Mouse (Mus musculus) heart, embryonic 16.5 days (tissue): ENCODE measurements at regions not wholly inside any gene's neighbourhood (a gene's known extent, or its start where the extent isn't known, plus 50 kb on each side); places are given as distances from the start of the nearest gene placed in this dataset.

Source experiments
- ATAC-seq: fragments of 200-750 bp; cut with Nextera tagmentation; replicated peaks from 2 replicates; pipeline ENCODE4 v1.8.0; 2017; ENCODE audit warnings: moderate number of reproducible peaks; ENCODE audit not compliant: insufficient read depth, low FRiP score; ENCODE audit errors: extremely low read depth
- H3K27ac ChIP-seq: fragments of 300-500 bp; sonication (generic); 2 replicates; pipeline ENCODE4 v1.5.1; 2014; ENCODE audit warnings: mild to moderate bottlenecking, low read length, control low read depth, moderate library complexity
- H3K27me3 ChIP-seq: fragments of 300-500 bp; sonication (generic); 2 replicates; pipeline ENCODE4 v1.6.1; 2014; ENCODE audit warnings: low read length, mixed read lengths; ENCODE audit not compliant: control insufficient read depth, insufficient read depth
- H3K36me3 ChIP-seq: fragments of 300-500 bp; sonication (generic); 2 replicates; pipeline ENCODE4 v1.6.1; 2014; ENCODE audit not compliant: control insufficient read depth, insufficient read depth
- H3K4me1 ChIP-seq: fragments of 300-500 bp; sonication (generic); 2 replicates; pipeline ENCODE4 v1.6.1; 2014; ENCODE audit warnings: low read length, mixed read lengths; ENCODE audit not compliant: control insufficient read depth, insufficient read depth
- H3K4me2 ChIP-seq: fragments of 300-500 bp; sonication (generic); 2 replicates; pipeline ENCODE4 v1.6.1; 2014; ENCODE audit warnings: low read depth, mild to moderate bottlenecking, control low read depth, low read length
- H3K4me3 ChIP-seq: fragments of 300-500 bp; sonication (generic); 2 replicates; pipeline ENCODE4 v1.5.1; 2014; ENCODE audit warnings: mild to moderate bottlenecking, control low read depth, low read length
- H3K9ac ChIP-seq: fragments of 300-500 bp; sonication (generic); 2 replicates; pipeline ENCODE4 v1.6.1; 2014; ENCODE audit warnings: low read length, control low read depth
- H3K9me3 ChIP-seq: fragments of 300-500 bp; sonication (generic); replicated peaks from 2 replicates; pipeline ENCODE4 v1.6.1; 2016; ENCODE audit warnings: low read length; ENCODE audit not compliant: control insufficient read depth
- WGBS: fragments of 180-500 bp; shearing (Covaris S2); extraction: QIAGEN DNeasy Blood & Tissue Kit; methylation state at CpG from one replicate; pipeline ENCODE4 v1.1.7; 2014; 5-methylcytosine and 5-hydroxymethylcytosine counted together

GRCm38 (mm10) chr13:111860931-111861330 is 52.1 kb upstream of the Map3k1 start:
- H3K27me3 ChIP-seq, result no peaks in the 10 kb centered on the region
- H3K36me3 ChIP-seq, result no peaks in the 10 kb centered on the region
- no peak for ATAC-seq

GRCm38 (mm10) chr13:111862316-111862715 is 53.5 kb upstream of the Map3k1 start:
- H3K9me3 ChIP-seq, result peaks cover 3% of the 10 kb centered on the region
- H3K4me3 ChIP-seq, result no peak overlapping the region
- WGBS, result 74% methylated on average over 8 of the region's 8 CpGs
- H3K4me2 ChIP-seq, result no peak overlapping the region
- no peaks in the 10 kb centered on the region for H3K27me3 ChIP-seq
- no peak overlapping the region for H3K9ac ChIP-seq
- no peaks in the 10 kb centered on the region for H3K36me3 ChIP-seq
- H3K27ac ChIP-seq, result no peak overlapping the region
- H3K4me1 ChIP-seq, result no peaks in the 10 kb centered on the region
- no peak for ATAC-seq

More at GRCm38 (mm10) chr13:111860931-111861330, 52.1 kb upstream of the Map3k1 start:
- WGBS, result 80% methylated on average over 3 of the region's 3 CpGs
- Histone ChIP-seq H3K4me2 (no peak overlapping the region), H3K9me3 (no peaks in the 10 kb centered on the region; the same call in 1 of the 2 replicates), H3K9ac (no peak overlapping the region), H3K27ac (no peak overlapping the region), H3K4me3 (no peak overlapping the region), H3K4me1 (no peaks in the 10 kb centered on the region)

- no peak overlapping the region for H3K27ac ChIP-seq
- no peaks in the 10 kb centered on the region for H3K36me3 ChIP-seq
- peaks cover 3% of the 10 kb centered on the region; the same call in 1 of the 2 replicates for H3K9me3 ChIP-seq
- H3K4me1 ChIP-seq, result peaks cover 15% of the 10 kb centered on the region
- no peak overlapping the region for H3K9ac ChIP-seq
- H3K4me2 ChIP-seq, result no peak overlapping the region
- no peak overlapping the region for H3K4me3 ChIP-seq
- ATAC-seq, result no peak
- H3K27me3 ChIP-seq, result no peaks in the 10 kb centered on the region
- WGBS, result 93% methylated on average over 7 of the region's 7 CpGs
Observed at GRCm38 (mm10) chr13:111865956-111866355, 57.2 kb upstream of the Map3k1 start.

- no peak overlapping the region for H3K4me2 ChIP-seq
- H3K4me1 ChIP-seq, result peaks cover 15% of the 10 kb centered on the region
- ATAC-seq, result no peak
- H3K36me3 ChIP-seq, result no peaks in the 10 kb centered on the region
- no peak overlapping the region for H3K27ac ChIP-seq
- no peaks in the 10 kb centered on the region for H3K27me3 ChIP-seq
- peaks cover 3% of the 10 kb centered on the region; the same call in 1 of the 2 replicates for H3K9me3 ChIP-seq
- no peak overlapping the region for H3K9ac ChIP-seq
- H3K4me3 ChIP-seq, result no peak overlapping the region
- 76% methylated on average over 2 of the region's 2 CpGs for WGBS
Observed at GRCm38 (mm10) chr13:111867261-111867660, 58.5 kb upstream of the Map3k1 start.

GRCm38 (mm10) chr13:111867763-111868725 is 59.3 kb upstream of the Map3k1 start:
- Histone ChIP-seq H3K36me3 (no peaks in the 10 kb centered on the region), H3K27me3 (no peaks in the 10 kb centered on the region), H3K9me3 (peaks cover 3% of the 10 kb centered on the region; the same call in 1 of the 2 replicates), H3K4me3 (peak overlapping the region; percentile 40), H3K9ac (peak overlapping the region; percentile 63), H3K4me1 (peaks cover 15% of the 10 kb centered on the region), H3K4me2 (peak overlapping the region; percentile 69), H3K27ac (peak overlapping the region; percentile 81)
- 11% methylated on average over 31 of the region's 31 CpGs for WGBS
- peak; percentile 85 for ATAC-seq

GRCm38 (mm10) chr13:111868947-111869346 is 60.2 kb upstream of the Map3k1 start:
- WGBS, result 56% methylated on average over 3 of the region's 3 CpGs
- no peak for ATAC-seq
- peaks cover 3% of the 10 kb centered on the region; the same call in 1 of the 2 replicates for H3K9me3 ChIP-seq
- no peak overlapping the region for H3K27ac ChIP-seq
- H3K27me3 ChIP-seq, result no peaks in the 10 kb centered on the region
- no peak overlapping the region for H3K4me3 ChIP-seq
- H3K36me3 ChIP-seq, result no peaks in the 10 kb centered on the region
- peaks cover 15% of the 10 kb centered on the region for H3K4me1 ChIP-seq
- no peak overlapping the region for H3K9ac ChIP-seq
- no peak overlapping the region for H3K4me2 ChIP-seq

- Histone ChIP-seq H3K4me2 (peak overlapping the region; percentile 21), H3K9ac (no peak overlapping the region), H3K27ac (no peak overlapping the region), H3K27me3 (no peaks in the 10 kb centered on the region), H3K9me3 (peaks cover 3% of the 10 kb centered on the region; the same call in 1 of the 2 replicates), H3K4me3 (no peak overlapping the region), H3K36me3 (no peaks in the 10 kb centered on the region), H3K4me1 (peaks cover 15% of the 10 kb centered on the region)
- ATAC-seq, result no peak
- WGBS, result 33% methylated on average over 17 of the region's 17 CpGs
Observed at GRCm38 (mm10) chr13:111869771-111870437, 61.1 kb upstream of the Map3k1 start.

- H3K4me2 ChIP-seq, result no peak overlapping the region
- H3K4me3 ChIP-seq, result no peak overlapping the region
- 87% methylated on average over 4 of the region's 4 CpGs for WGBS
- no peaks in the 10 kb centered on the region for H3K27me3 ChIP-seq
- no peak overlapping the region for H3K27ac ChIP-seq
- peaks cover 3% of the 10 kb centered on the region; the same call in 1 of the 2 replicates for H3K9me3 ChIP-seq
- peaks cover 15% of the 10 kb centered on the region for H3K4me1 ChIP-seq
- no peak overlapping the region for H3K9ac ChIP-seq
- no peaks in the 10 kb centered on the region for H3K36me3 ChIP-seq
- no peak for ATAC-seq
Observed at GRCm38 (mm10) chr13:111870505-111870904, 61.7 kb upstream of the Map3k1 start.
